Mouse (Mus musculus): ENCODE data around the gene Hcls1. TPM values are rescaled to one million over a fixed set of nuclear protein-coding genes. Genes with fewer than 3 reads are reported as not detected.

Hcls1 gene
- total and polyA plus RNA-seq, 2 experiments from 2014 or later, result 3.9 to 4.7 TPM

DNA sequence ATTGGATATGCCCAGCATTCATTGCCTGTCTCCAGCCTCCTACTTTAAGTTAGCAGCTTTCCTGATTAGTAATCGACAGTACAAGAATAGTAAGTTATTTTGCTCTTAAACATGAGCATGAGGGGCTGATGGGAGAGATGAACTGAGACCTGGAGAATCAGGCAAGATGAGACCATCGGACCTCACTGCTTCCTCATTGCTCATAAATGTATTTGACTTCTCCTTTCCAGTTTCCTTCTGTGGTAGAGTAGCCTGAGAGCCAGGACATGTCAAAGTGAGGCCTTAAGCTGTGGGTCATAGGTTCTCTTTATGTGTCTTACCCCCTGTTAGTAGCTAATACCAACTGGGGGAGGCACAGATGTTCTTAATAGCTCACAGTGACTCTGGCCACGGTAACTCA, 1.0 kb downstream of the Hcls1 start:
- 83% methylated on average over 3 of the region's 3 CpGs for WGBS
- Histone ChIP-seq H3K27ac (ENCODE audit: low read depth) (peak overlapping the region; percentile 76; the same call in 1 of the 2 replicates), H3K9me3 (replicated peaks; ENCODE audit: control insufficient read depth, low read length) (no peaks in the 10 kb centered on the region), H3K4me3 (ENCODE audit: low read depth, low read length) (no peak overlapping the region), H3K27me3 (ENCODE audit: control insufficient read depth, insufficient read depth, low read length) (no peaks in the 10 kb centered on the region), H3K9ac (replicated peaks; ENCODE audit: low read depth, low read length) (no peak overlapping the region), H3K4me2 (ENCODE audit: low read depth, low read length) (peak overlapping the region; percentile 50; the same call in 1 of the 2 replicates), H3K4me1 (ENCODE audit: control insufficient read depth, insufficient read depth) (peaks cover 10% of the 10 kb centered on the region; the same call in 1 of the 2 replicates), H3K36me3 (replicated peaks; ENCODE audit: control insufficient read depth, insufficient read depth, low read length) (peaks cover 23% of the 10 kb centered on the region)
- TF ChIP-seq EP300 (IDR thresholded peaks at IDR 0.05; ENCODE audit: low read depth) (no peak), CTCF (IDR thresholded peaks at IDR 0.05; ENCODE audit: low read depth) (no peak)
- ATAC-seq (ENCODE audit: insufficient read depth, low read depth), result no peak
- DNase-seq (ENCODE audit: low spot score), result no peak

DNA sequence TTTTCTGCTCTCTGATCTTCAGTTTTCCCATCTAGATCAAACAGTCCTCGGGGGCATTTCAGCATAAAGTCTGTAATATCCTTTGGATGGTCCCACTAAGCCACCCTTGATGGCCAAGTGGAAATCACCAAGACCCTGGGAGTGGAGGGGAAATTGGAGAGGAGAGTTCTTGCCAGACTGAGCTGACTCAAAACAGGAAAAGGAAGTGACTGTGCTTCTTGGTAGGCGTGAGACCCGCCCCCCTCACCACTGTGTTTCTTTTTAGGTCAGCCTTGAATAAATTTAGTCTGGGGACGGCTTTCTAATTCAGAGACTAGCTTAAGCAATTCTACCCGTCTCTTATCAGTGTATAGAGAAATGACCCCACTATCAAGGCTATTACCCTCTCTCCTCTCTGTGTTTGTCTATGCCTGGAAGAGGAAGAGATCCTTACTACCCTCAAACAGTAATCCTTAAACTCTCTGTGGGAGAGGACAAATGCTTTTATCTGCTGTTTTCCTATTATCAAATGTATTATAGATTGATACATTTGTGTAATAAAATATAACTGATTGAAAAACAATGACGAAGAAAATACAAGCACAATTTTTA, 6.4 kb downstream of the Hcls1 start:
- H3K9ac ChIP-seq (replicated peaks; ENCODE audit: low read depth, low read length), result no peak overlapping the region
- no peak for ATAC-seq (ENCODE audit: insufficient read depth, low read depth)
- no peak overlapping the region for H3K4me3 ChIP-seq (ENCODE audit: low read depth, low read length)
- H3K27me3 ChIP-seq (ENCODE audit: control insufficient read depth, insufficient read depth, low read length), result no peaks in the 10 kb centered on the region
- WGBS, result 44% methylated on average over 6 of the region's 6 CpGs
- DNase-seq (ENCODE audit: low spot score), result peak; percentile 36
- no peaks in the 10 kb centered on the region for H3K36me3 ChIP-seq (replicated peaks; ENCODE audit: control insufficient read depth, insufficient read depth, low read length)
- peaks cover 10% of the 10 kb centered on the region for H3K4me1 ChIP-seq (ENCODE audit: control insufficient read depth, insufficient read depth)
- no peak overlapping the region for H3K27ac ChIP-seq (ENCODE audit: low read depth)
- TF ChIP-seq CTCF (IDR thresholded peaks at IDR 0.05; ENCODE audit: low read depth) (no peak), EP300 (IDR thresholded peaks at IDR 0.05; ENCODE audit: low read depth) (no peak)
- no peak overlapping the region for H3K4me2 ChIP-seq (ENCODE audit: low read depth, low read length)
- no peaks in the 10 kb centered on the region for H3K9me3 ChIP-seq (replicated peaks; ENCODE audit: control insufficient read depth, low read length)

DNA sequence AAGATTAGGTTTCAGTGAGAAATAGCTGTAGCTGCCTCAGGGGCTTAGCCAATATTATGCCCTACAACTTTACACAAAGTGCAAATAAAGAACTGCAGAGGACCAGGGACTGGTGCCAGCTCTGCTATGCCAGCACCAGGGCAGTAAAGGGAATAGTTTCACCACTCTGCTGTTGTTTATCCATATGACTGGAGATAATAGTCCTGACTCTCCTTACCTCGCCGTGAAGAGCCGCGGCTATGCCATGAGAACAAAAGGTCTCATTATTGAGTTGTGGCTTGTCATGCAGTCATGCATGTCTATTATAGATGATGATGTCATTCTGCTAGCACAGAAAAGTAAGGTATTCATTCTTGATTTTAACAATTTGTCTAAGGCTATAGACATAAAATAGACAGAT, 7.1 kb downstream of the Hcls1 start:
- no peaks in the 10 kb centered on the region for H3K9me3 ChIP-seq (replicated peaks; ENCODE audit: control insufficient read depth, low read length)
- H3K4me2 ChIP-seq (ENCODE audit: low read depth, low read length), result no peak overlapping the region
- peaks cover 10% of the 10 kb centered on the region for H3K4me1 ChIP-seq (ENCODE audit: control insufficient read depth, insufficient read depth)
- peak overlapping the region; percentile 49 for H3K27ac ChIP-seq (ENCODE audit: low read depth)
- no peak overlapping the region for H3K4me3 ChIP-seq (ENCODE audit: low read depth, low read length)
- no peak overlapping the region for H3K9ac ChIP-seq (replicated peaks; ENCODE audit: low read depth, low read length)
- 37% methylated on average over 4 of the region's 4 CpGs for WGBS
- no peaks in the 10 kb centered on the region for H3K36me3 ChIP-seq (replicated peaks; ENCODE audit: control insufficient read depth, insufficient read depth, low read length)
- ATAC-seq (ENCODE audit: insufficient read depth, low read depth) (no peak), DNase-seq (ENCODE audit: low spot score) (no peak)
- H3K27me3 ChIP-seq (ENCODE audit: control insufficient read depth, insufficient read depth, low read length), result no peaks in the 10 kb centered on the region
- TF ChIP-seq CTCF (IDR thresholded peaks at IDR 0.05; ENCODE audit: low read depth), result no peak
- TF ChIP-seq EP300 (IDR thresholded peaks at IDR 0.05; ENCODE audit: low read depth), result no peak

DNA sequence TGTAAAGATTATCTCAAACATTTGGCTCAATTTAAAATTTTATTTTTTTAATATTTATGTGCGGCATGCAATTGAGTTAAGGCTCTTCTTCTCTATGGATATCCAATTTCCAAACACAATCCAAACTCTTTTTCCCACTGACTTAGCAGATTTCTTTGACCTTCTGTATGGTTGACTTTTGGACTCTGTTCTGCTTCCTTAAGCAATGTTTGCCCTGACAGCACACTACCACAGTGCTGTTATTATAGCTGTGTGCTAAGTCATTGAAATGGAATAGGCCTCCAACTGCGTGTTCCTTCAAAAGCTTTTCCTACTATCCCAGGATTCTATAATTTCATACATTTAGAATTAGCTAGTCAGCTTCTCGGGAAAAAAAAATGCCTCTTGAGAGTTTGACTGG, 8.8 kb downstream of the Hcls1 start:
- 92% methylated on average over 3 of the region's 3 CpGs for WGBS
- ATAC-seq (ENCODE audit: insufficient read depth, low read depth), result no peak

DNA sequence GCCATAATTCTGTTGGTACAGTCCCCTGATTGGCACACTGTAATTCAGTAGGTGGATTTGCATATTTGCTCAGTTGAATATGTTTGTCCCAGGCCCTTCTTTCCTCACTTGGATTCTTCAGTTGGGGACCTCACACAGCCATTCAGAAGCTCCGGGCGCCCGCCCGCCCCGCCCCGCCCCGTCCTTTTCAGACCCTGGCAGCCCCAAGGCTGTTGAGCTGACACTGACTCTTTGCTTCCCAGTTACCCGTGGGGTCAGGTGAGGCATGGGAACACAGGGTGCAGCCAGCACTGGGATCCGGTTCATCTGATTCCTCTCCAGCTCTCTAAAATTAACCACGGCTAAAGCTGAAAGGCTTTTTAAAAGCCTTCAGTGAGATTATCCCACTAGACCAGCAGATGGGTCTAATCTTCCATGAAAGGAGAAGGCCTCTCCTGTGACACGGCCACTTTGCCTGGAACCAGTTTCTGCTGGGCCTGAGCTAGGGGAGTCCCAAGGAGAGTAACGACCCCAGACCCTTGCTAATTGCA, 10.2 kb downstream of the Hcls1 start:
- Histone ChIP-seq H3K4me1 (ENCODE audit: control insufficient read depth, insufficient read depth) (peaks cover 10% of the 10 kb centered on the region), H3K27me3 (ENCODE audit: control insufficient read depth, insufficient read depth, low read length) (no peaks in the 10 kb centered on the region), H3K36me3 (replicated peaks; ENCODE audit: control insufficient read depth, insufficient read depth, low read length) (no peaks in the 10 kb centered on the region), H3K9ac (replicated peaks; ENCODE audit: low read depth, low read length) (no peak overlapping the region), H3K27ac (ENCODE audit: low read depth) (peak overlapping the region; percentile 65), H3K4me2 (ENCODE audit: low read depth, low read length) (no peak overlapping the region), H3K9me3 (replicated peaks; ENCODE audit: control insufficient read depth, low read length) (no peaks in the 10 kb centered on the region), H3K4me3 (ENCODE audit: low read depth, low read length) (no peak overlapping the region)
- DNase-seq (ENCODE audit: low spot score) (peak; percentile 20), ATAC-seq (ENCODE audit: insufficient read depth, low read depth) (peak; percentile 88)
- 59% methylated on average over 12 of the region's 12 CpGs for WGBS
- TF ChIP-seq EP300 (IDR thresholded peaks at IDR 0.05; ENCODE audit: low read depth) (0 out of 2 replicates have a peak, but pooled peaks have one; percentile 20), CTCF (IDR thresholded peaks at IDR 0.05; ENCODE audit: low read depth) (peak; percentile 31)

More for the DNA sequence above, 8.8 kb downstream of the Hcls1 start:
- Histone ChIP-seq H3K4me2 (ENCODE audit: low read depth, low read length) (no peak overlapping the region), H3K27me3 (ENCODE audit: control insufficient read depth, insufficient read depth, low read length) (no peaks in the 10 kb centered on the region), H3K9ac (replicated peaks; ENCODE audit: low read depth, low read length) (no peak overlapping the region), H3K27ac (ENCODE audit: low read depth) (no peak overlapping the region), H3K4me1 (ENCODE audit: control insufficient read depth, insufficient read depth) (peaks cover 10% of the 10 kb centered on the region), H3K9me3 (replicated peaks; ENCODE audit: control insufficient read depth, low read length) (no peaks in the 10 kb centered on the region), H3K36me3 (replicated peaks; ENCODE audit: control insufficient read depth, insufficient read depth, low read length) (no peaks in the 10 kb centered on the region), H3K4me3 (ENCODE audit: low read depth, low read length) (no peak overlapping the region)
- TF ChIP-seq CTCF (IDR thresholded peaks at IDR 0.05; ENCODE audit: low read depth) (no peak), EP300 (IDR thresholded peaks at IDR 0.05; ENCODE audit: low read depth) (no peak)
- DNase-seq (ENCODE audit: low spot score), result no peak

All from heart, postnatal 0 days (tissue).